Mouse (Mus musculus): Measurements from ENCODE around the gene Hnrnpul1.
"Not testable (repeated sequence)": the region's sequence is repeated elsewhere in the genome, so short reads cannot be mapped to it uniquely, and the experiment has no call there.

Gene Hnrnpul1

DNA sequence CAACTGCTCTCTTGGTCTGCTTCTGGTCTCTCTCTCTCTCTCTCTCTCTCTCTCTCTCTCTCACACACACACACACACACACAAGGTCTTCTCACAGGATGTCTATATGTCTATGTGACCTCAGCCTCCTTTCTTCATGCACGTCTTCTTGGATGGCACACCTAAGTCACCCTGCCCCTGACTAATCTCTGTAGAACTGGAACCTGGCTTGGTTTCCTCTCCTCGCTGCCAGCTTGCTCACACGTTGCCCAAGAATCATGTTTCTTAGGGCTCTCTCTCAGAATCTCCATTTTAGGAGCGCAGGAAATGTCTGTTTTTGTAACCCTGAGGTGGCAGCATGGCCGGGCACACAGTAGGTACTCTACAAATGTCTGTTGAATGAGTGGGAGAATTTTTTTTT is 25.5 kb upstream of the Hnrnpul1 start:
- no peak for DNase-seq

DNA sequence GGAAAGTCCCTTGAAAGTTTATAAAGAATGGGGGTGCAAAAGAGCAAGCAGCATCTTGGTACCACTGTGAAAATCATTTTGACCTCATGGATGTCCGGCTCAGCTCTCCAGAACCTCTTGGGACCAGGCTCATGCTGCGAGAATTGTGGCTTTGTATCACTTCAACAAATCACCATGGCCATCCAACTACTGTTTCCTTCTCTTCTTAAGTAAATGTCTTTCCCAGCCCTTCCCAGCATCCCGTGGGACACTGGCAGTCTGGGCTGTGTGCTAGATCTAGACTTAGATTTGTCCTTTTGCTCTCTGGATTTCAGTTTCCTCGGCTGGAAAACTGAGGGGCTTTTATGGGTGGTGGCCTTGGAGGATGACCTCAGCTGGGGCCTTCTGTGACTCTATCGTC is 13.7 kb upstream of the Hnrnpul1 start:
- DNase-seq, result no peak

DNA sequence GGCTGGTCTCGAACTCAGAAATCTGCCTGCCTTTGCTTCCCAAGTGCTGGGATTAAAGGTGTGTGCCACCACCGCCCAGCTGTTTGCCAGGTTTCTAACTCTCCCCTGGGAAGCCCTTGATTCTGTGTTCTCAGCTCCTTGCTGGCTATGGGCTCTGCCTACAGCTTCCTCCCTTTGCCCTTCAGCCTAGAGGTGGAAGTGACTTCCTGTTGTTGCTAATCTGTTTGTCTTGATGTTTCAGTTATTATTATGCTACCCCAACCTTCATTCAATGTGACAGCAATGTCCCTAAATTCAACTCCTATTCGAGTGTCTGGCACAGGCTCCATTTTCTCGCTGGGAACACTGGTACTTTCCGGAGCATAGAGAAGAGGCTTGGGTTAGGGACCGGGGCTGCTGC is 11.6 kb upstream of the Hnrnpul1 start:
- DNase-seq, result no peak

DNA sequence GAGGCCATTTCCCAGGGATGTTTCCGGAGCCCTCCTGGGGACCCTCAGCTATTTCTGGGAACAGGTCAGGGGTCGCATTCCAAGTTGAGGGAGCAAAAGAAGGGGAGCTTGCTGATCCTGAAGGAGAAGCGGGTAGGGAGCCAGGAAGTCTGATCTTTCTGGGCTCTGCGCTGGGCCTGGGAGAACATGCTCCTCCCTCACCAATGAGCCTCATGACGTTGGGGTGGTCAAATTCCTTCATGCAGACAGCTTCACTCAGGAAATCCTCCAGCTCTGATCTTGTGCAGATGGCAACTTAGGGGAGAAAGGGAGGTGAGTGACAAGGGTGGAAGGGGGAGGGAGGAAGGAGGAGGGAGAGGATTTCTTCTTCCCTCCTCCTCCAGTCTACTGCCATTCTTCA is 9.7 kb upstream of the Hnrnpul1 start:
- DNase-seq, result no peak

DNA sequence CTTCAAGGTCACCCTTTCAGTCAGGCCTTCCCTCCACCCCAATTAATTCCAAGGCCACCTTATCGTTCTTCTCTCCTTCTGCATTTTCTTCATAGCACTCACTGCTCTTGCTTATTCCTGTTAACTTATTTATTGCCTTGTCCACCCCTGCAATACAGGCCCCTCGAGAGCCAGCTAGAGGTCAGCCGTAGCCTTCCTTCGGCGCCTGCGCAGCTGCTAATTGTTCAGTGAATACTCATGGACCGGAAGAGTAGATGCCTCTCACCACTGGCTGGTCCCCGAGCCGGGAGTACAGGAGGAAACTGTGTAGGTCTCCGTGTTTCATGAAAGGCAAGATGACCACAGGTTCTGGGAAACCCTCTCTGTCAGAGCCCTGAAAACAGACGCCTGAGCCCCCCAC is 9.1 kb upstream of the Hnrnpul1 start:
- no peak for DNase-seq

DNA sequence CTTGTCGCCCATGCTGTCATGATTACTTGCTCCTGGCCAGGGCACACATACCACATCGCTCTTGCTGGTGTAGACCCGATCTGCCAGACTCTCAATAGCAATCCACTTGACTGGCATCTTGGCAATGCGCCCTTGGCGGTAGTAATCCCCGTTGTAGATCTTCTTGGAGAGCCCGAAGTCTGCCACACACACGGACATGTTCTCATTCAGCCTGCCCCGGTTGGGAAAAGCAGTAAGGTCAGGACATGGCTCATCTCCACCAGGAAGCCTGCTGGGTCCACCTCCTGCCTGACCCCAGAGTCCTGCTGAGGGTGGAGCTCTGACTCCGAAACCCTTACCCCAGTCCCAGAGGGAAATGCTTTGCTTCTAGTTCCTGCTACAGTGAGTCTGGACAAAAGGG is 6.8 kb upstream of the Hnrnpul1 start:
- DNase-seq, result peak; percentile 68 to 74

DNA sequence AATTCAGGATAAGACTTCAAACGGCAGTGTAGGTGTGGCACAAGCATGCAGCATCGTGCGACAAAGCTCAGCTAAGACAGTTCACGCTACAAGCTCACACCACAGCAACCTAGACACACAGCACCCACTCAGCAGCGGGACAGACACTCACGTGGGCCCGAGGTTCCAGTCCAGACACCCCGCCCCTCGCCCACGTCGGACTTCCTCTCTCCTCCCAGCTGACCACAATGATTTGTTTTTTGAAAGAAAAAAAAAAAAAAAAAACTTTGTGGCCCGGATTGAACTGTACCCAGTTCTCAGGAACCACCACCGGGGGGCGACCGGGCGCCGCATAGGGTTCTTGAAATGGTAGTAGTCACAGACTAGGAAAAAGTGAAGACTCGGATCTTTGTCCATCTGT is 1.5 kb upstream of the Hnrnpul1 start:
- peak; percentile 92 to 94 for DNase-seq

DNA sequence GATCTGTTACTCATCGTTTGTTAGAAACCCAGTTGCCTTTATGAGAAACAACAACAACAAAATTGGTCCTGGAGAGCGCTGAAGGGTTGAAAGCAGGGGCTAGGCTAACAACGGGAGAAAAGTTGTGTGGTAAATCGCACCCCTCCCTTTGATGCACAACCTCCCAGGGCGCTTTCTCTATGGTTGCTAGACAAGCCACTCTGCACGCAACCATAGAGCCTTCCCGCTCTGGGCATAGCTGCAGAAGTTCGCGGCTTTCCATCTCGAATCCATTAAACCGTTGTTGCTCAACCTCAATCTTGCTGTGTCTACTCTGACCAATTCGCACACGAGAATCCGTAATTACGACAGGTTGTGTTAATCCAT is 894 bp upstream of the Hnrnpul1 start:
- peak; percentile 54 to 61 for DNase-seq

DNA sequence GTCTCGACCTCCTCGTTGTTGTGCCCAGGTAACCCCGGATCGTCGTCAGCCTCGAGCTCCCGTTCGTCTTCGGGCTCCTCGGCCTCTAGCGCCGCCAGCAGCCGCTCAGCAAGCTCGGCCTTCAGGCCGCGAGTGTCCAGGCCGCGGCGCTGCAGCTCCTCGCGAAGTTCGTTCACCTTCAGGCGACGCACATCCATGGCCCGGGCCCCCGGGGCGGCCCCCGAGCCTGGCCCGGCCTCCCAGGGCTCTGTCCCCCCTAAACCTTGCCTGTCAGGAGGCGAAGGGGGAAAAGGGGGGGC is 169 bp downstream of the Hnrnpul1 start:
- DNase-seq, result no peak

DNA sequence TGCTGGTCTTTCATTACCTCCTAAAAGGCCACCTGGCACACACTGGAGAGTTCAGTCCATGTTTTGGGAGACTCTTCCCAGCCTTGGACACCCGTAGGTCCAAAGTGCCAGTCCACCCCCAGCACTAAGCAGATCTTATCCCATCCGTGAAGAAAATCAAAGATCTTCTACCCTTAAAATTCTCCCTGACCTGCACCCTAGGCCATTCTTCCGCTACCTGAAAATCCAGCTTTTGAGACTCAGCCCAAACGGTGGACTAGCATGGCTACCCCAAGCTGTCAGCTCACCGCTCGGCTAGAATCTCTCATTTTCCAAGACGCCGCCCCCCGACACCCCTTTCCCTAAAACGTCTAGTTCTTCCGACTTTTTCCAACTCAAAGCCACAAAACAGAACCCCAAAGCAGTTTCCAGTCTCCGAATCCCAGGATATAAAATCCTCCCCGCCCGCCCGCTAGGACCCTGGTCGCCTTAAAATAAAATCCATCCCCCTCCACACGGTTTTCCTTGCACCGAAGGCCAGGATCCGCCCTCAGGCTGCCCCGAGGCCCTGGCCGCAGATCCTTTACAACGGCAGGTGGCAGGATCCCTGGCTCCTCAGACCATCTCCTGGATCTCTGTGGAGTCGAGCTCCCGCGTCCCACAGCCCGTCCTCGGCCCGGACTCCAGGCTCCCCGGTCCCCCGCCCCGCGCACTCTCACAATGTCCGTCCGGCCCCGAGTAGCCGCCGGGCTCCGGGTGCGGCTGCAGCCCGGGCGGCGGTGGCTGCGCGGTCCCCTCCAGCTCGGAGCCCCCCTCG is 716 bp downstream of the Hnrnpul1 start:
- no peak for DNase-seq

DNA sequence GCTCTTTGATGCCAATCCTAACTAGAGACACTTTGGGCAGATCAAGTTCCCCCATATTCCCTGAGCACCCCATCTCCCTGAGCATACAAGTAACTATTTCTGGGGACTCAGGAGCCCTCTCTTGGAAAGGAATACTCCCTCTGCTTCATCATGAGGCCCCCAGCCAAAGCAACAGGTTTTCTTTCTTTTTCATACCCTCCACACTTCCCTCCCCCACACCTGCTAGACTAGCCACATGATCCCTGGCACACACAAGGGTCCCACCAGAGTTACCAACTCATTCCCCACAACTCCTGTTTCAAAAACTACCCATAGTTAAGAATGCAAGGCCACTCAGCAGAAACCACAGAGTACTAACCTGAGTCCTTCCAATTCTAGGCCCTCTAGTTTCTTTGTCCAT is 1.5 kb downstream of the Hnrnpul1 start:
- DNase-seq, result no peak

DNA sequence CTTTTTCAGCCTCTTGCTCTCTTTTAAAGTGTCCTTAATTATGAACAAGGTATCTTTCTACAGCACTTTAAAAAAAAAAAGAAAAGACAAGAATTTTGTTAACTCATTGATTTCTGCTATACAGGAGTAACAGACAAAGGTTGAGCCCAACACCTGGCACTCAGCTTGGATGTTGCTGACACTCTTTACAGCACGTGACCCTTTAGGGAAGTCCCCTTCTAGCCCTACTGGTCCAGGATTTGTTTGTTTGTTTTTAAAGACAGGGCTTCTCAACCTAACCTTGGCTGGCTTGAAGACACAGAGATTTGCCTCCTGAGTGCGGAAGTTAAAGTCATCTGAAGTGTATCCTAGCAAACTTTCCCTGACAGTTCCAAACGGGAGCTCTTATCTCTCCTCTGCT is 7.7 kb downstream of the Hnrnpul1 start:
- no peak for DNase-seq

DNA sequence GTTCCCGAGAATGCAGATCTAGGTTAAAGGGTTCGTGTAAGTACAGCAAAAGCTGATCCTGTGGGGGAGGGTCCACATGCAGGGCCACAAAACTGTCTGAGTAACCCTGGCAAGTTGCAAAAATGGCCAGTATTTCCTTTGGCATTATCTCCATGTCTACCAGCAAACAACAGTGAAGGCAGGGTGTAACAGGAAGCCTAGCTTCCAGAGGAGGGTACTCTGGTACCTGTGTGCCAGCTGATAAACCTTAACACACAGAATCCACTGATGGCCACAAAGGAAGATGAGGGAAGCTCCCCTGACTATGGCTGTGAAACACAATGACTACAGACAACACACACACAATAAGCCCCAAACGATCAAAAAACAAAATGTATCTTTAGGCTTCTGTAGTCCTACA is 16.3 kb downstream of the Hnrnpul1 start:
- no peak for DNase-seq

DNA sequence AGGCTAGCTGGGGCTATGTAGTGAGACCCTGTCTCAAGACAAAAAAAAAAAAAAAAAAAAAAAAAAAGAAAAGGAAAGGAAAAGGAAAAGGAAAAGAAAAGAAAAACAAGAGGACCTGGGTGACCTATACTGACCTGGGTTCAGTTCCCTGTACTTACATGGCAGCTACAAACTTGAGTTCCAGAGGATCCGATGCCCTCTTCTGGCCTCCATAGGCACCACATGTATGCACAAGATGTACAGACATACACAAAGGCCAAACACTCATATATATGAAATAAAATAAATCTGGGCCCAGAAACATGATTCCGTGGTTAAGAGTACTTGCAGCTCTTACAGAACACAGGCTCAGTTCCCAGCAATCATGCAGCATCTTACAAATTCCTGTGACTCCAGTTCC is 17.6 kb downstream of the Hnrnpul1 start:
- no peak for DNase-seq

DNA sequence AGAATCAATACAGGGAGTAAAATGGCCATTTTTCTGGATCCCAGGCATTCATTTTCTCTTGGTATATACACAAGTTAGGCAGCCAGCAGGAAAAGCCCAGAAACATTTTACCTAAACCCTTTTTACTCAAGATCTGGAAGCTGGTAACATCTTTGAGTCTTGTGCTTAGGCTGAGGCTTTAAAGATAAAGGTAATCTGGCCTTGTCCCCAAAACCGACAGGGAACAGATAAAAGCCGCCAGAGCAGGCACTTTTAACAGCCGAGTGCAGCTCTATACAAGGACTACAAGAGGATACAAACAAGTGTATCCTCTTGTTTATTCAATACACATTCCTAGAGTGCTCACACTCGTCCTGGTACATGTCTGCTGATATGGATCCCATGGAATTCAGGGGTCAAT is 19.6 kb downstream of the Hnrnpul1 start:
- no peak for DNase-seq

DNA sequence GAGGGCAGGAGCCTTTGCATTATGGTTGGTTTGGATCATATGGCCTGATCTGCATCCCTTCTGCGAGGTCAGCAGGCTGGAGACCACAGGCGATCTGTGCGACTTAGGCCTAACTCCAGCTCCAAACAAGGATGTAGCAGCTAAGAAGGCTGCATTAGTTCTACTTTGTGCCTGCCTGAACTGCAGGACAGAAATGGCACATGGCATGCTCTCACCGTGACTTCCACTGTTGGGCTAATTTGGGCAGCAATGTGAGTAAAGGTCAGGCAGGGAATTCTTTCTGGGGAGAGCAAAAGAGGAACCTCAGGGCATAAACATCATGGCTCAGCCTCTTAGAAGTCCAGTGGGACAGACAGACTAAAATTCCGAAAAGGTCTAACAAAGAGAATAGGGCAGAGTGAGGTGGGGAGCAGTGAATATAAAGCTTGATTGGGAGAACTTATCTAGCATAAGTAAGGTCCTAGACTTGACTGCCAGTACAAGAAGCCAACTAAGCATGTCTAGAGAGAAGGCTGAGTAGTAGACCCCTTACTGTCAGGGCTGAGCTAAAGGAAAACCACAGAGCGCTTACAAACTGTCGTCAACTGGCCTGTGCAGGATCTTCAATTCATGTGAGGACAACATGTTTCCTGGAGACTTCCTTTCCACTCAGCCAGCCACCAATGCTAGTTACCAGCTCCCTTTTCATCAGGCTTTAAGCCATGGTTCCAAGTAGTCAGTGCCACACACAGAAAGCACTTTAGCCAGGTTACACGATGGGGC is 23.1 kb downstream of the Hnrnpul1 start:
- no peak for DNase-seq

DNA sequence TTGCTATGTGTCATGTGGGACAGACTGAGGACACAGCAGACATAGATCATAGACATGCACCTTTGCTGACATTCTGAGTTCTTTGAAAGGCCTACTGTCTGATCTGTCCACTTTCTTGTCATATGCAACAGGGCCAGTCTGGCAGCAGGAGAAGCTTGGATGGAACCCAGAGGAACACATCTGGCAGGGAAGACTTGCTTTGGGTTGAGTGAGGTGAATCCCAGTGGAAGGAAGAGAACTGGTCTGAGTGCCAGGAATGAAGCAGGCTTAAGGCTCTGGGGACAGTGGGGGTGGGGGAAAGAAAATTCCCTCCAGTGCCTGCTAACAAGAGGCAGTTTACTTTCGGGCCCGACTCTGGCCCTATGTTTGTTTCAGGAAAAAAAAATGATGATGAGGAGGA is 24.7 kb downstream of the Hnrnpul1 start:
- no peak for DNase-seq

DNA sequence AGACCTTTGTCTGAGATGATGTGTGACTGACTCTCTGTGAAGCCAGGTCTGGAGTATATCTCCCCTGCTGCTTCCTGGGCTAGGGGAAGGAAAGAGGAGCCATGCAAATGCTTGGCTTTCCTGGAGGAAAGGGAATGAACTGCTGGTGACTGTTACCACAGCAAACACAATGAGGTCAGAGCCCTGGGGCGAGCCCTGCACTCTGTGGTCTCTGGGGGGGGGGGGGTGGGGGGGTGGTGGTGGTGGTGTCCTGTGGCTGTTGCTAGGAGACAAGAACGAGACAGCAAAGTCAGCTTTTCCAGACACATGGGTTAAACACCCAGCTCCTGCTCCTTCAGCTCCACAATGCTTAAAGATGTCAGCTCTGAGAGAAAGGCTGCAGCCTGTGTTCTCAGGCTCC is 25.2 kb downstream of the Hnrnpul1 start:
- no peak for DNase-seq

DNA sequence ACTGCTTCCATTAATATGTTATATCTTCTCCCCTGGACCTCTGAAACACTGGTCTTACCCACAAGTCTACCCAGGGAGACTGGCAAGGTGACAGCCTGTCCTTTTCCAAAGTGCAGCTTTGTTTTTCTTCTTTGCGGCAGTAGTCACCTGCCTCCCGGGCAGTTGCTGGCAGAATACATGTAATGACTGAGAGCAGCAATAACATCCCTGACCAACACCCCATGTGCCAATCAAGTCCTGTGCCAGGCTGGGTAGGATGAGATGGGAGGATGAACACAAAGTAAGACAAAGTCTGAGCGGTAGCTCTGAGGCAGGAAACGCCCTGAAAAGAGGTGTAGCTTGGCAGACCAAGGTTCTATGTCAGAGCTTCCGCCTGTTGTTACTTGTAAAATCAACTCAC is 26.8 kb downstream of the Hnrnpul1 start:
- DNase-seq, result no peak

DNA sequence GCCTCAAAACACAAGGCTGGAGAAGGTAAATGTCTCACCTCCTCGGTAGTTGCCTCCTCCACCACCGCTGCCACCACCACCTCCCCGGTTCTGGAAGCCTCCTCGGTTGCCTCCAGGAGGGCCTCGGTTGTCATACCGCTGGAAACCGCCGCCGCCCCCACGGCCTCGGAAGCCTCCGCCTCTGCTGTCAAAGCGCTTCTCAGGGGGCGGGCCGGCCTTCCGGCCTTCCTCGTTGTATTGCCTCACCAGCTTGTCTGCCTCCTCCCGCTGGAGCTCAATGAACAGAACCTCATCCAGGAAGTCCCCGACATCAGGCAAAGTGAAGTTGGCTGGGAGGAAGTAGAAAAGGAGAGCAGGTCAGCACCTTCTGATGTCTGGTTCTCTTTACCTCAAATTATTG is 28.7 kb downstream of the Hnrnpul1 start:
- DNase-seq, result no peak

DNA sequence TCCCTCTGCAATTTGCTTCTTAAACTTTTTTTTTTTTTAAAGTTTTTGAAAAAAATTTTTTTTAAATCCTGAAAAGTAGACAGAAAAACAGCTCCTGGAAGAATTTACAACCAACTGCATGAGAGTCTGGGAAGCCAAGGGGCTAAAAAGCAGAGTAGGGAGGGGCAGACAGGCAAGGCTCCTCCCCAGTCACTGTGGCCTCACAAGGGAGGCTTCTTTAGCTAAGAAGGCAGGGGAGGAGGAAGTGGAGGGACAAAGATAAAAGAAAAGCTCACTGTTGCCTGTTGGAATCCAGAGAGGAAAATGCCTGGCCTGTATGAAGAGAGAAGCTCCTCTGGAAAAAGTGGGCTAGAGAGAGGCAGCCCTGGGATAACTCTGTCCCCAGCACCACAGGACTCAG is 32.8 kb downstream of the Hnrnpul1 start:
- DNase-seq, result not testable (repeated sequence)

DNA sequence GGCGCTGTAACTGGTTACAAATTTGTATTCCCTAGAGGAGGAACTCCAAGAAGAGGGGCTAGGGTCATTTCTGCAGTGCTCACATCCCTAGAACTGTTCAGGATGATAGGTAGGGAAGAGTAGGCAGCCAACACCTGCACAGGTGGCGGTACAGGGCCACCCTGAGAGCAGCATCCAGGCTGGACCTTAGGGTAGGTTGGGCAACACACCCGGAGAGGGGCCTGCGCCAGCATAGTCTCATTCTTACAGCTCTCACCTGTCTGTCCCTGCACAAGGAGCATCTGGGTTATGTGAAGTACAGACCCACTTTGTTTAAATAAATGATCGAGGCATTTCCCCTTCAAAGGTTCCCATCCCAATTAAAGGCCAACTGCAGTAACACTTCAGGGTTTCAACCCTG is 33.8 kb downstream of the Hnrnpul1 start:
- no peak for DNase-seq

DNA sequence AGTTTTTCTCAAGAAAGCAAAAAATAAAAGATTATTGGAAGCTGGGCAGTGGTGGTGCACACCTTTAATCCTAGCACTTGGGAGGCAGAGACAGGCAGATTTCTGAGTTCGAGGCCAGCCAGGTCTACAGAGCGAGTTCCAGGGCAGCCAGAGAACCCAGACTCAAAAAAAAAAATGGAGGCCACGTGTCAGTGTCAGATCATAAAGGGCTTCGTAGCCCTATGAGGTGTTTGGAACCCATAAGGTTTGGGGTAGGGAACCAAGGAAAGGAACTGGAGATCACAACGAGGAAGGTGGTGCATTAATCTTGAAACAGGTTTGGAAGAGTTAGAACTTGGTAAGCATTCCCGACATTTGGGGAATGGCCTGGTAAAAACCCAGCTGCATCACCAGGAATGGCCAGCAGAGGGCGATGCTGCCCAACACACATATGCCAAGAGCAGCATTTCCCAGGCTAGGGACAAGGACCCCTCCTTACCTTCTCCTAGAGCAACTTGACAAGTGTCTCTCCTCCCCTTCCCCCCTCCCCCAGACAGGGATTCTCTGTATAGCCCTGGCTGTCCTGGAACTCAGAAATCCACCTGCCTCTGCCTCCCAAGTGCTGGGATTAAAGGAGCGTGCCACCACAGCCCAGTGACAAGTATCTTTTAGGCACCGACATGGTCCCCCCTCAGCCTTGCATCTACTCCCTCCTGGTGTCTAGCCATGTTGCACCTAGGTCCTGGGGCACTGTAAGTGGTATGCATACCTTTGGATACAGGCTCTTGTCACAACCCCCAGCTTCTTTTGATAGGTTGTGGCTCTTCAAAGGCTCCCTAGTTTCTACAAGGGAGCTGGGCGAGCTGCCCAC is 34.6 kb downstream of the Hnrnpul1 start:
- DNase-seq, result peak; percentile 67 to 74
